Mouse (Mus musculus): Measurements from ENCODE around the gene Cox6a1. TPM values are rescaled to one million over a fixed set of nuclear protein-coding genes. Genes with fewer than 3 reads are reported as not detected.
"Not testable (repeated sequence)": the region's sequence is repeated elsewhere in the genome, so short reads cannot be mapped to it uniquely, and the experiment has no call there.

Cox6a1 gene
- polyA plus RNA-seq, 1 experiment, result 1,091 TPM

- no peak for TF ChIP-seq CTCF (IDR thresholded peaks at IDR 0.05; ENCODE audit: borderline replicate concordance, extremely low read depth, insufficient read depth, insufficient read length)
- no peak for TF ChIP-seq POLR2A (IDR thresholded peaks at IDR 0.05; ENCODE audit: borderline replicate concordance, extremely low read depth, insufficient read depth, insufficient read length, poor library complexity, severe bottlenecking)
- DNase-seq (ENCODE audit: low read depth), result peak; percentile 81
Observed at GRCm38 (mm10) chr5:115317645-115318328, 31.0 kb downstream of the Cox6a1 start.

GRCm38 (mm10) chr5:115316968-115317644, 31.7 kb downstream of the Cox6a1 start:
- DNase-seq (ENCODE audit: low read depth), result peak; percentile 51
- TF ChIP-seq POLR2A (IDR thresholded peaks at IDR 0.05; ENCODE audit: borderline replicate concordance, extremely low read depth, insufficient read depth, insufficient read length, poor library complexity, severe bottlenecking), result no peak
- no peak for TF ChIP-seq CTCF (IDR thresholded peaks at IDR 0.05; ENCODE audit: borderline replicate concordance, extremely low read depth, insufficient read depth, insufficient read length)

- TF ChIP-seq POLR2A (IDR thresholded peaks at IDR 0.05; ENCODE audit: borderline replicate concordance, extremely low read depth, insufficient read depth, insufficient read length, poor library complexity, severe bottlenecking) (no peak), CTCF (IDR thresholded peaks at IDR 0.05; ENCODE audit: borderline replicate concordance, extremely low read depth, insufficient read depth, insufficient read length) (no peak)
- DNase-seq (ENCODE audit: low read depth), result no peak
Observed at GRCm38 (mm10) chr5:115313668-115313943, 35.2 kb downstream of the Cox6a1 start.

- TF ChIP-seq CTCF (IDR thresholded peaks at IDR 0.05; ENCODE audit: borderline replicate concordance, extremely low read depth, insufficient read depth, insufficient read length), result no peak
- no peak for TF ChIP-seq POLR2A (IDR thresholded peaks at IDR 0.05; ENCODE audit: borderline replicate concordance, extremely low read depth, insufficient read depth, insufficient read length, poor library complexity, severe bottlenecking)
- DNase-seq (ENCODE audit: low read depth), result no peak
Observed at GRCm38 (mm10) chr5:115312816-115313667, 35.7 kb downstream of the Cox6a1 start.

GRCm38 (mm10) chr5:115312354-115312753, 36.4 kb downstream of the Cox6a1 start:
- DNase-seq (ENCODE audit: low read depth), result no peak
- TF ChIP-seq POLR2A (IDR thresholded peaks at IDR 0.05; ENCODE audit: borderline replicate concordance, extremely low read depth, insufficient read depth, insufficient read length, poor library complexity, severe bottlenecking), result no peak

- not testable (repeated sequence) for DNase-seq (ENCODE audit: low read depth)
Observed at GRCm38 (mm10) chr5:115302190-115302589, 46.6 kb downstream of the Cox6a1 start.

GRCm38 (mm10) chr5:115301615-115302014, 47.2 kb downstream of the Cox6a1 start:
- TF ChIP-seq POLR2A (IDR thresholded peaks at IDR 0.05; ENCODE audit: borderline replicate concordance, extremely low read depth, insufficient read depth, insufficient read length, poor library complexity, severe bottlenecking) (no peak), CTCF (IDR thresholded peaks at IDR 0.05; ENCODE audit: borderline replicate concordance, extremely low read depth, insufficient read depth, insufficient read length) (no peak)
- DNase-seq (ENCODE audit: low read depth), result no peak

GRCm38 (mm10) chr5:115300792-115301614, 47.8 kb downstream of the Cox6a1 start, which contains the start of gene Dynll1:
Gene Dynll1 (minus strand): TSS chr5:115300999.
- DNase-seq (ENCODE audit: low read depth), result peak; percentile 99
- TF ChIP-seq POLR2A (IDR thresholded peaks at IDR 0.05; ENCODE audit: borderline replicate concordance, extremely low read depth, insufficient read depth, insufficient read length, poor library complexity, severe bottlenecking) (peak; percentile 94), CTCF (IDR thresholded peaks at IDR 0.05; ENCODE audit: borderline replicate concordance, extremely low read depth, insufficient read depth, insufficient read length) (no peak)

- no peak for TF ChIP-seq POLR2A (IDR thresholded peaks at IDR 0.05; ENCODE audit: borderline replicate concordance, extremely low read depth, insufficient read depth, insufficient read length, poor library complexity, severe bottlenecking)
- TF ChIP-seq CTCF (IDR thresholded peaks at IDR 0.05; ENCODE audit: borderline replicate concordance, extremely low read depth, insufficient read depth, insufficient read length), result peak; percentile 33; the same call in 1 of the 2 replicates
- peak; percentile 95 for DNase-seq (ENCODE audit: low read depth)
Observed at GRCm38 (mm10) chr5:115300035-115300744, 48.6 kb downstream of the Cox6a1 start.

- TF ChIP-seq CTCF (IDR thresholded peaks at IDR 0.05; ENCODE audit: borderline replicate concordance, extremely low read depth, insufficient read depth, insufficient read length) (no peak), POLR2A (IDR thresholded peaks at IDR 0.05; ENCODE audit: borderline replicate concordance, extremely low read depth, insufficient read depth, insufficient read length, poor library complexity, severe bottlenecking) (no peak)
- DNase-seq (ENCODE audit: low read depth), result no peak
Observed at GRCm38 (mm10) chr5:115296347-115296746, 52.4 kb downstream of the Cox6a1 start.

Other genes starting within 250 kb of the Cox6a1 start
- 25.1 and 27.0 TPM in 2 replicates for gene Acads, start 229.6 kb downstream of the Cox6a1 start, polyA plus RNA-seq (2012; rRNA removed)
- 49.7 and 55.0 TPM in 2 replicates for gene Unc119b, start 214.0 kb downstream of the Cox6a1 start, polyA plus RNA-seq (2012; rRNA removed)
- 63.6 and 80.4 TPM in 2 replicates for gene Mlec, start 190.8 kb downstream of the Cox6a1 start, polyA plus RNA-seq (2012; rRNA removed)
- 28.6 and 32.9 TPM in 2 replicates for gene Cabp1, start 154.6 kb downstream of the Cox6a1 start, polyA plus RNA-seq (2012; rRNA removed)
- gene Pop5, start 113.1 kb downstream of the Cox6a1 start, polyA plus RNA-seq (2012; rRNA removed), result 57.0 and 82.5 TPM in 2 replicates
- 200 and 220 TPM in 2 replicates for gene Rnf10, start 76.1 kb downstream of the Cox6a1 start, polyA plus RNA-seq (2012; rRNA removed)
- gene Coq5, start 69.3 kb downstream of the Cox6a1 start, polyA plus RNA-seq (2012; rRNA removed), result 15.7 and 20.5 TPM in 2 replicates
- 602 and 608 TPM in 2 replicates for gene Dynll1, start 48.0 kb downstream of the Cox6a1 start, polyA plus RNA-seq (2012; rRNA removed)
- gene Srsf9, start 21.8 kb downstream of the Cox6a1 start, polyA plus RNA-seq (2012; rRNA removed), result 91.9 and 105 TPM in 2 replicates
- gene Gatc, start 7.8 kb downstream of the Cox6a1 start, polyA plus RNA-seq (2012; rRNA removed), result 26.7 and 36.9 TPM in 2 replicates
- gene Triap1, start 7.8 kb downstream of the Cox6a1 start, polyA plus RNA-seq (2012; rRNA removed), result 25.6 and 30.3 TPM in 2 replicates
- 232 and 238 TPM in 2 replicates for gene Msi1, start 80.6 kb upstream of the Cox6a1 start, polyA plus RNA-seq (2012; rRNA removed)
- gene Pla2g1b, start 117.3 kb upstream of the Cox6a1 start, polyA plus RNA-seq (2012; rRNA removed), result not detected in 2 replicates
- gene Sirt4, start 135.7 kb upstream of the Cox6a1 start, polyA plus RNA-seq (2012; rRNA removed), result 57.3 and 89.4 TPM in 2 replicates
- 46.9 and 49.7 TPM in 2 replicates for gene Pxn, start 157.7 kb upstream of the Cox6a1 start, polyA plus RNA-seq (2012; rRNA removed)
- 2,254 and 2,521 TPM in 2 replicates for gene Rplp0, start 210.5 kb upstream of the Cox6a1 start, polyA plus RNA-seq (2012; rRNA removed)
- gene Gcn1l1, start 216.3 kb upstream of the Cox6a1 start, polyA plus RNA-seq (2012; rRNA removed), result 43.0 and 68.7 TPM in 2 replicates